Mouse (Mus musculus) intestine, embryonic 16.5 days (tissue): Measurements from ENCODE around the gene Nf1. TPM values are rescaled to one million over a fixed set of nuclear protein-coding genes. Genes with fewer than 3 reads are reported as not detected.

Source experiments
- ATAC-seq: fragments of 200-750 bp; cut with Nextera tagmentation; 2 replicates; pipeline ENCODE4 v1.8.0; 2017; ENCODE audit warnings: moderate TSS enrichment, moderate library complexity
- H3K27ac ChIP-seq: fragments of 300-500 bp; sonication (generic); 2 replicates; pipeline ENCODE4 v1.5.1; 2014; ENCODE audit warnings: mild to moderate bottlenecking, low read length
- H3K27me3 ChIP-seq: fragments of 300-500 bp; sonication (generic); replicated peaks from 2 replicates; pipeline ENCODE4 v1.6.1; 2014; ENCODE audit warnings: low read length, control low read depth, mixed read lengths; ENCODE audit not compliant: control insufficient read depth, insufficient read depth
- H3K36me3 ChIP-seq: fragments of 300-500 bp; sonication (generic); 2 replicates; pipeline ENCODE4 v1.6.1; 2014; ENCODE audit warnings: low read length, control low read depth; ENCODE audit not compliant: control insufficient read depth, insufficient read depth
- H3K4me1 ChIP-seq: fragments of 300-500 bp; sonication (generic); 2 replicates; pipeline ENCODE4 v1.6.1; 2014; ENCODE audit warnings: low read length, control low read depth, mixed read lengths; ENCODE audit not compliant: control insufficient read depth, insufficient read depth
- H3K4me2 ChIP-seq: fragments of 300-500 bp; sonication (generic); 2 replicates; pipeline ENCODE4 v1.6.1; 2014; ENCODE audit warnings: low read depth, low read length, control low read depth
- H3K4me3 ChIP-seq: fragments of 300-500 bp; sonication (generic); 2 replicates; pipeline ENCODE4 v1.5.1; 2014; ENCODE audit warnings: mild to moderate bottlenecking, low read length
- H3K9ac ChIP-seq: fragments of 300-500 bp; sonication (generic); 2 replicates; pipeline ENCODE4 v1.6.1; 2014; ENCODE audit warnings: low read depth, low read length
- H3K9me3 ChIP-seq: fragments of 300-500 bp; sonication (generic); 2 replicates; pipeline ENCODE4 v1.6.1; 2016; ENCODE audit warnings: low read length, control low read depth; ENCODE audit not compliant: control insufficient read depth
- WGBS: fragments of 180-500 bp; shearing (Covaris S2); extraction: QIAGEN DNeasy Blood & Tissue Kit; methylation state at CpG from one replicate; pipeline ENCODE4 v1.1.7; 2014; 5-methylcytosine and 5-hydroxymethylcytosine counted together
- polyA plus RNA-seq: library from polyadenylated mRNA; unstranded; fragments of >200 nt; fragmentation: Nextera tagmentation; extraction: Ambion mirVana; gene quantifications from 2 replicates; pipeline ENCODE4 v1.2.1, GENCODE M21; 2015

Gene Nf1
- polyA plus RNA-seq, 1 experiment from 2014 or later, result 3.0 TPM

- H3K9me3 ChIP-seq, result no peaks in the 10 kb centered on the region
- H3K27me3 ChIP-seq, result no peaks in the 10 kb centered on the region
- no peak overlapping the region for H3K9ac ChIP-seq
- ATAC-seq, result 0 out of 2 replicates have a peak, but pooled peaks have one; percentile 28
- no peak overlapping the region for H3K27ac ChIP-seq
- no peak overlapping the region for H3K4me2 ChIP-seq
- no peaks in the 10 kb centered on the region for H3K4me1 ChIP-seq
- WGBS, result 20% methylated on average over 4 of the region's 4 CpGs
- H3K4me3 ChIP-seq, result no peak overlapping the region
- H3K36me3 ChIP-seq, result no peaks in the 10 kb centered on the region
These were observed 285.4 kb downstream of the Nf1 start for GRCm38 (mm10) chr11:79624801-79625302.

- Histone ChIP-seq H3K4me3 (no peak overlapping the region), H3K4me1 (no peaks in the 10 kb centered on the region), H3K9ac (no peak overlapping the region), H3K27me3 (no peaks in the 10 kb centered on the region), H3K4me2 (no peak overlapping the region), H3K27ac (no peak overlapping the region), H3K36me3 (no peaks in the 10 kb centered on the region), H3K9me3 (no peaks in the 10 kb centered on the region)
- 70% methylated on average over 3 of the region's 3 CpGs for WGBS
- no peak for ATAC-seq
These were observed 289.2 kb downstream of the Nf1 start for GRCm38 (mm10) chr11:79628716-79629115.

GRCm38 (mm10) chr11:79629752-79630374 is 290.4 kb downstream of the Nf1 start:
- ATAC-seq, result no peak
- 76% methylated on average over 7 of the region's 7 CpGs for WGBS
- Histone ChIP-seq H3K27ac (no peak overlapping the region), H3K4me2 (no peak overlapping the region), H3K4me3 (no peak overlapping the region), H3K27me3 (no peaks in the 10 kb centered on the region), H3K9me3 (no peaks in the 10 kb centered on the region), H3K36me3 (no peaks in the 10 kb centered on the region), H3K9ac (no peak overlapping the region), H3K4me1 (no peaks in the 10 kb centered on the region)

- Histone ChIP-seq H3K36me3 (no peaks in the 10 kb centered on the region), H3K9ac (no peak overlapping the region), H3K4me2 (no peak overlapping the region), H3K27ac (no peak overlapping the region), H3K27me3 (no peaks in the 10 kb centered on the region), H3K4me1 (no peaks in the 10 kb centered on the region), H3K9me3 (0 out of 2 replicates have a peak, but pooled peaks cover 1% of the 10 kb centered on the region), H3K4me3 (no peak overlapping the region)
- ATAC-seq, result no peak
- 63% methylated on average over 6 of the region's 6 CpGs for WGBS
These were observed 291.0 kb downstream of the Nf1 start for GRCm38 (mm10) chr11:79630521-79630920.

Other genes with a start within 250 kb of the Nf1 start
- gene Ksr1, start 193.3 kb upstream of the Nf1 start, polyA plus RNA-seq, result 4.1 and 4.6 TPM in 2 replicates
- 149 and 158 TPM in 2 replicates for gene Wsb1, start 85.0 kb upstream of the Nf1 start, polyA plus RNA-seq
- gene Gm9964, start 42.8 kb upstream of the Nf1 start, polyA plus RNA-seq, result not detected in 2 replicates
- gene Omg, start 164.4 kb downstream of the Nf1 start, polyA plus RNA-seq, result 0.37 and 0.53 TPM in 2 replicates
- 1.0 and 1.1 TPM in 2 replicates for gene Evi2b, start 184.1 kb downstream of the Nf1 start, polyA plus RNA-seq
- 0.50 TPM in 2 replicates for gene Evi2, start 190.9 kb downstream of the Nf1 start, polyA plus RNA-seq
- 2.9 and 3.4 TPM in 2 replicates for gene Evi2a, start 190.9 kb downstream of the Nf1 start, polyA plus RNA-seq